Mouse (Mus musculus) spleen, adult 2 months (tissue): ENCODE data around the gene Arhgef15. TPM values are rescaled to one million over a fixed set of nuclear protein-coding genes. Genes with fewer than 3 reads are reported as not detected.
A peak's percentile ranks its signal among the peaks of the same experiment; 100 is the strongest.

Source experiments
- DNase-seq, 2 experiments: peaks; one replicate each; pipeline versions ENCODE4 v3.0.0 to v3.0.0-alpha.2; 2012 to 2021; ENCODE audit warnings: low spot score in 2 of 2, low read depth in 1 of 2
- H3K27ac ChIP-seq: fragments of 200-500 bp; 2 replicates; pipeline ENCODE4 v1.5.1; 2012; ENCODE audit warnings: low read length, inconsistent platforms; ENCODE audit not compliant: insufficient read depth
- H3K27me3 ChIP-seq: fragments of 200-500 bp; 2 replicates; pipeline ENCODE4 v1.6.1; 2012; ENCODE audit warnings: mild to moderate bottlenecking, moderate library complexity, low read length, inconsistent platforms; ENCODE audit not compliant: control insufficient read depth, insufficient read depth
- H3K36me3 ChIP-seq: fragments of 200-500 bp; 2 replicates; pipeline ENCODE4 v1.6.1; 2012; ENCODE audit warnings: mild to moderate bottlenecking, low read length, inconsistent platforms; ENCODE audit not compliant: control insufficient read depth, insufficient read depth
- H3K4me1 ChIP-seq: fragments of 200-500 bp; 2 replicates; pipeline ENCODE4 v1.6.1; 2011; ENCODE audit warnings: inconsistent platforms; ENCODE audit not compliant: control insufficient read depth, insufficient read depth, insufficient read length
- H3K4me3 ChIP-seq: fragments of 200-500 bp; 2 replicates; pipeline ENCODE4 v1.5.1; 2011; ENCODE audit warnings: mild to moderate bottlenecking, inconsistent platforms; ENCODE audit not compliant: insufficient read depth, insufficient read length; ENCODE audit errors: extremely low read depth
- CTCF ChIP-seq: fragments of 200-500 bp; IDR thresholded peaks from 2 replicates; pipeline ENCODE4 v1.5.1; 2011; ENCODE audit warnings: mild to moderate bottlenecking, inconsistent platforms; ENCODE audit not compliant: insufficient read depth, insufficient read length, insufficient replicate concordance; ENCODE audit errors: extremely low read depth
- POLR2A ChIP-seq: fragments of 200-500 bp; IDR thresholded peaks from 2 replicates; pipeline ENCODE4 v1.6.1; 2011; ENCODE audit warnings: low read depth, low read length, inconsistent platforms
- WGBS: fragments of 180-500 bp; shearing (Covaris S2); methylation state at CpG from one replicate; pipeline ENCODE4 v1.1.7; 2018; 5-methylcytosine and 5-hydroxymethylcytosine counted together
- polyA plus RNA-seq: library from polyadenylated mRNA; depleted of rRNA; stranded (reverse); fragments of >200 nt; gene quantifications from 2 replicates; pipeline ENCODE4 v1.2.3, GENCODE M21; 2012; rRNA removed

Gene Arhgef15
- polyA plus RNA-seq, 1 experiment: 11.0 TPM

GRCm38 (mm10) chr11:68897838-68898237 is 59.4 kb downstream of the Arhgef15 start:
- 56% methylated on average over 6 of the region's 6 CpGs for WGBS
- no peak for DNase-seq
- Histone ChIP-seq H3K4me1 (peaks cover 7% of the 10 kb centered on the region; the same call in 1 of the 2 replicates), H3K4me3 (no peak overlapping the region), H3K27me3 (0 out of 2 replicates have a peak, but pooled peaks cover 2% of the 10 kb centered on the region), H3K27ac (no peak overlapping the region), H3K36me3 (peaks cover 1% of the 10 kb centered on the region)
- no peak for TF ChIP-seq POLR2A
- no peak for TF ChIP-seq CTCF

GRCm38 (mm10) chr11:68897120-68897519 is 60.2 kb downstream of the Arhgef15 start:
- WGBS: 67% methylated on average over 4 of the region's 4 CpGs
- H3K27me3 ChIP-seq: 0 out of 2 replicates have a peak, but pooled peaks cover 2% of the 10 kb centered on the region

GRCm38 (mm10) chr11:68896247-68896646 is 61.0 kb downstream of the Arhgef15 start:
- Histone ChIP-seq H3K27me3 (0 out of 2 replicates have a peak, but pooled peaks cover 2% of the 10 kb centered on the region), H3K4me1 (peaks cover 2% of the 10 kb centered on the region; the same call in 1 of the 2 replicates), H3K27ac (no peak overlapping the region; the same call in 1 of the 2 replicates), H3K4me3 (no peak overlapping the region), H3K36me3 (no peaks in the 10 kb centered on the region)
- WGBS: 86% methylated on average over 5 of the region's 5 CpGs
- TF ChIP-seq CTCF: no peak
- no peak for TF ChIP-seq POLR2A
- DNase-seq: no peak

More at GRCm38 (mm10) chr11:68897120-68897519, 60.2 kb downstream of the Arhgef15 start:
- H3K36me3 ChIP-seq: no peaks in the 10 kb centered on the region
- H3K4me3 ChIP-seq: no peak overlapping the region
- H3K4me1 ChIP-seq: peaks cover 2% of the 10 kb centered on the region; the same call in 1 of the 2 replicates
- peak; percentile 37 to 62 for DNase-seq
- TF ChIP-seq CTCF (peak; percentile 25; the same call in 1 of the 2 replicates), POLR2A (no peak)
- no peak overlapping the region for H3K27ac ChIP-seq

GRCm38 (mm10) chr11:68893911-68894464 is 63.3 kb downstream of the Arhgef15 start:
- no peaks in the 10 kb centered on the region for H3K36me3 ChIP-seq
- 75% methylated on average over 12 of the region's 12 CpGs for WGBS

More at GRCm38 (mm10) chr11:68893911-68894464, 63.3 kb downstream of the Arhgef15 start:
- Histone ChIP-seq H3K4me3 (no peak overlapping the region), H3K27ac (no peak overlapping the region), H3K4me1 (no peaks in the 10 kb centered on the region), H3K27me3 (0 out of 2 replicates have a peak, but pooled peaks cover 2% of the 10 kb centered on the region)
- DNase-seq: no peak
- TF ChIP-seq CTCF (no peak), POLR2A (no peak)

Other genes with a start within 250 kb of the Arhgef15 start
- gene Ndel1, start 85.6 kb downstream of the Arhgef15 start, polyA plus RNA-seq: 23.0 and 28.8 TPM in 2 replicates
- gene Rnf222, start 68.9 kb downstream of the Arhgef15 start, polyA plus RNA-seq: 0.04 and 0.06 TPM in 2 replicates
- gene Rpl26, start 55.9 kb downstream of the Arhgef15 start, polyA plus RNA-seq: 681 and 695 TPM in 2 replicates
- gene Odf4, start 30.4 kb downstream of the Arhgef15 start, polyA plus RNA-seq: not detected in 2 replicates
- 13.1 and 13.8 TPM in 2 replicates for gene Slc25a35, start 10.7 kb upstream of the Arhgef15 start, polyA plus RNA-seq
- gene Rangrf, start 17.7 kb upstream of the Arhgef15 start, polyA plus RNA-seq: 10.1 and 11.2 TPM in 2 replicates
- 14.0 and 16.8 TPM in 2 replicates for gene Pfas, start 51.0 kb upstream of the Arhgef15 start, polyA plus RNA-seq
- gene Ctc1, start 58.4 kb upstream of the Arhgef15 start, polyA plus RNA-seq: 27.2 and 30.4 TPM in 2 replicates
- 41.4 and 42.9 TPM in 2 replicates for gene Aurkb, start 88.2 kb upstream of the Arhgef15 start, polyA plus RNA-seq
- gene Borcs6, start 102.2 kb upstream of the Arhgef15 start, polyA plus RNA-seq: 16.7 and 23.7 TPM in 2 replicates
- 7.0 and 14.6 TPM in 2 replicates for gene Tmem107, start 113.3 kb upstream of the Arhgef15 start, polyA plus RNA-seq
- gene Vamp2, start 131.0 kb upstream of the Arhgef15 start, polyA plus RNA-seq: 94.2 and 95.7 TPM in 2 replicates
- gene Per1, start 137.7 kb upstream of the Arhgef15 start, polyA plus RNA-seq: 23.3 and 25.7 TPM in 2 replicates
- 0.44 and 0.55 TPM in 2 replicates for gene Hes7, start 162.9 kb upstream of the Arhgef15 start, polyA plus RNA-seq
- 0.40 and 0.69 TPM in 2 replicates for gene 9130213A22Rik, start 165.1 kb upstream of the Arhgef15 start, polyA plus RNA-seq
- gene Aloxe3, start 168.4 kb upstream of the Arhgef15 start, polyA plus RNA-seq: 0.20 and 2.8 TPM in 2 replicates
- gene Alox12b, start 199.5 kb upstream of the Arhgef15 start, polyA plus RNA-seq: not detected in 2 replicates
- 0.12 and 0.18 TPM in 2 replicates for gene Alox8, start 240.4 kb upstream of the Arhgef15 start, polyA plus RNA-seq